Mouse (Mus musculus): Measurements from ENCODE around the gene Mgat5. TPM values are rescaled to one million over a fixed set of nuclear protein-coding genes. Genes with fewer than 3 reads are reported as not detected.

The Mgat5 gene
- polyA plus RNA-seq, 2 experiments = 6.6 to 8.4 TPM

DNA sequence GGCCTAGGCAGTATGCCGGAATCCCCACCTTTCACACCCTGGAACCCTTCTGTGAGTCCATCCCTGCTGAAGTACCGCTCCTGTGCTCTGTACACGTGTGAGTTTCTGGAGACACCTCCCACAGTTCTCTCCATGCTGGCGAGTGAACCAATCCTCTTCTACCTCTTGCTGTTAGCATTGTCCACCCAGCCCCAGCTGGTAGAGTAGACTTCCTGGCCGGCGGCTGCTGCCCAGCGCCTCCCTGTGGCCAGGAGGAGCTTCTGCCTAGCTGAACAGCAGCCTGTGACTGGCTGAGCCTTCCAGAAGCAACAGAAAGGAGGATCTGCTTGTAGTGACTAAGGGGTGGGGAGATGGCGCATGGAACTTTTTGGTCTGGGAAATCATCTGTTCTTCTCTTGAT, 279.4 kb downstream of the Mgat5 start:
- DNase-seq (ENCODE audit: low spot score) (no peak), ATAC-seq (ENCODE audit: low FRiP score, low read depth) (no peak)
- H3K9me3 ChIP-seq (ENCODE audit: control insufficient read depth, low read length) = no peaks in the 10 kb centered on the region
- no peaks in the 10 kb centered on the region for H3K4me1 ChIP-seq (ENCODE audit: control insufficient read depth, insufficient read depth, low read length)
- TF ChIP-seq POLR2A (IDR thresholded peaks at IDR 0.05; ENCODE audit: borderline replicate concordance, extremely low read depth, insufficient read depth, insufficient read length) = no peak
- WGBS = 90% methylated on average over 8 of the region's 8 CpGs
- H3K4me3 ChIP-seq (replicated peaks; ENCODE audit: low read length) = no peak overlapping the region
- no peak overlapping the region for H3K27ac ChIP-seq (replicated peaks; ENCODE audit: low read depth, low read length)
- no peak overlapping the region for H3K9ac ChIP-seq (ENCODE audit: low read depth, low read length, severe bottlenecking)
- H3K27me3 ChIP-seq (ENCODE audit: control insufficient read depth, insufficient read depth, low read length) = no peaks in the 10 kb centered on the region
- peaks cover 16% of the 10 kb centered on the region; the same call in 1 of the 2 replicates for H3K36me3 ChIP-seq (ENCODE audit: control insufficient read depth, insufficient read depth, low read length)
- H3K4me2 ChIP-seq (replicated peaks; ENCODE audit: low read depth, low read length, severe bottlenecking) = no peak overlapping the region

DNA sequence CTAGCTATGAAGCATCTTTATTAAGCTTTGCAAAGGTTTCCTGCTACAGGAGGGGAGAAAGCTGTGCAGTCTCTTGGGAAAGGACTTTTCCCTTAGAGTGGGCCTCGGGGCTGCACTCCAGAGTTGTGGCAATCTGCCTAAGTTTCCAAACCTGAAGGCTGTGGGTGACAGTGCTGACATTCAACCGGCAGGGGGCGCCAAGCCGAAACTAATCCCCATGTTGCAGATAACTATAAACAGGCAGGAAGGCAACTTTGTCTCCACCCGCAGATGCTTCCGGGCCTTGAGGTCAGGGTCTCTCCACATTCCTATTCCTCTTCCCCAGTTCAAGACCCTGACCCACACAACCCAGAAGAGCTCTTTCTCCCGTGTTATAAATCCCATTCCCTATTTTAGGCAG, 280.0 kb downstream of the Mgat5 start:
- Histone ChIP-seq H3K36me3 (ENCODE audit: control insufficient read depth, insufficient read depth, low read length) (peaks cover 16% of the 10 kb centered on the region; the same call in 1 of the 2 replicates), H3K27ac (replicated peaks; ENCODE audit: low read depth, low read length) (no peak overlapping the region), H3K9ac (ENCODE audit: low read depth, low read length, severe bottlenecking) (no peak overlapping the region), H3K4me2 (replicated peaks; ENCODE audit: low read depth, low read length, severe bottlenecking) (no peak overlapping the region), H3K4me3 (replicated peaks; ENCODE audit: low read length) (no peak overlapping the region), H3K9me3 (ENCODE audit: control insufficient read depth, low read length) (no peaks in the 10 kb centered on the region), H3K4me1 (ENCODE audit: control insufficient read depth, insufficient read depth, low read length) (no peaks in the 10 kb centered on the region), H3K27me3 (ENCODE audit: control insufficient read depth, insufficient read depth, low read length) (no peaks in the 10 kb centered on the region)
- DNase-seq (ENCODE audit: low spot score) (peak; percentile 21), ATAC-seq (ENCODE audit: low FRiP score, low read depth) (no peak)
- TF ChIP-seq POLR2A (IDR thresholded peaks at IDR 0.05; ENCODE audit: borderline replicate concordance, extremely low read depth, insufficient read depth, insufficient read length) = no peak
- 55% methylated on average over 7 of the region's 7 CpGs for WGBS

DNA sequence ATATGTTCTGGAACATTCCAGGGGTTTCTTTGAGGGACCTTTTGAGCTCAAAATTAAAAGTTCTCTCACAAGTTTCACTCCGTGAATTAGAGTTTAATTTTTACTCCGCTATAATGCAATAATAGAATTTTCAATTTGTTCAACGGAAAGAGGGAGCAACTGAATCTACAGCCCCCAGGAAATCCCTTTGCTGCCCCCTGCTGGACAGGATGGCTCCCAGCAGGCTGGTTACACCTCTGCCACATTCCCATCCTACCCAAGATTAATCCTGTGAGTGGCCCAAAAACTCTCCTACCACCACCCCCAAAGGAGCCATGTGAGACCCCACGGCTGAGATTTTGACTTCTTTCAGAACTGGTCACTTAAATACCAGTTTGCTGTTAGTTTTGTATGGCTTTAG, 282.3 kb downstream of the Mgat5 start:
- Histone ChIP-seq H3K9me3 (ENCODE audit: control insufficient read depth, low read length) (no peaks in the 10 kb centered on the region), H3K4me2 (replicated peaks; ENCODE audit: low read depth, low read length, severe bottlenecking) (no peak overlapping the region), H3K4me1 (ENCODE audit: control insufficient read depth, insufficient read depth, low read length) (no peaks in the 10 kb centered on the region), H3K27ac (replicated peaks; ENCODE audit: low read depth, low read length) (no peak overlapping the region), H3K27me3 (ENCODE audit: control insufficient read depth, insufficient read depth, low read length) (no peaks in the 10 kb centered on the region), H3K4me3 (replicated peaks; ENCODE audit: low read length) (no peak overlapping the region), H3K36me3 (ENCODE audit: control insufficient read depth, insufficient read depth, low read length) (peaks cover 9% of the 10 kb centered on the region; the same call in 1 of the 2 replicates), H3K9ac (ENCODE audit: low read depth, low read length, severe bottlenecking) (no peak overlapping the region)
- no peak for ATAC-seq (ENCODE audit: low FRiP score, low read depth)
- no peak for DNase-seq (ENCODE audit: low spot score)
- 78% methylated on average over 4 of the region's 4 CpGs for whole genome bisulfite sequencing
- no peak for TF ChIP-seq POLR2A (IDR thresholded peaks at IDR 0.05; ENCODE audit: borderline replicate concordance, extremely low read depth, insufficient read depth, insufficient read length)

DNA sequence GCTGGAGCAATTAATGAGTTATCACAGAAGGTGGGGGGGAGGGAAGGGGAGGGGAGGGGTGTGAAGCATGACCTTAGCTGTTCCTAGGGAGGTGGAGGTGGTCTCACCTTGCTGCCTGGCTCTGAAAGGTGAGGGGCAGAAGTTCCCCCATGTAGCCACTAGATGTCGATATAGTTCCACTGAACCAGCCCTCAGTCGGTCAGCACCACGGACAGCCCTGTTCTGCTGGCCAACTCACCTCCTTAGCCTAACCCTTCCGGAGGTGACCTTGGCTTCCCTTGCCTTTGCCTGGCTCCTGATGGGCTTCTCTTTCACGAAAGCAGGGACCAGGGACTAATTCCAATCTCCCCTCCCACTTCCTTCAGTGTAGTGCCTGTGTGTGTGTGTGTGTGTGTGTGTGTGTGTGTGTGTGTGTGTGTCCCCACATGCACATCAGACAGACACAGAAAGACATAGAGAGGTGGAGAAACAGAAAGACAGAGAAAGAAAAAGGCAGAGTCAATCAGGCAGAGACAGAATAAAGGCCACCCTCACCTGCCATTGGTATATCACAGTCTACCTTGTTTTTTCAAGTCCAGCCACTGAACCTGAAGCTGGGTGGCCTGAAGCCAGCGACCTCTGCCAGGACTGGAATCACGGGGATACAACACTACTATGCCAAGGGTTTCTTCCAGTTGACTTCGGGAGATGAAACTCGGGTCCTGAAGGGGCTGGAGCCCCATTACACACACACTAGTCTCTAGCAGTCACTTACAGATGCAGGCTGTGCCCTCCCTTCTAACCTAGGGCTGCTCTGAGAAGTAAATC, 292.1 kb downstream of the Mgat5 start:
- Histone ChIP-seq H3K27ac (replicated peaks; ENCODE audit: low read depth, low read length) (no peak overlapping the region), H3K27me3 (ENCODE audit: control insufficient read depth, insufficient read depth, low read length) (no peaks in the 10 kb centered on the region), H3K4me3 (replicated peaks; ENCODE audit: low read length) (no peak overlapping the region), H3K4me2 (replicated peaks; ENCODE audit: low read depth, low read length, severe bottlenecking) (no peak overlapping the region), H3K9me3 (ENCODE audit: control insufficient read depth, low read length) (no peaks in the 10 kb centered on the region), H3K4me1 (ENCODE audit: control insufficient read depth, insufficient read depth, low read length) (no peaks in the 10 kb centered on the region), H3K9ac (ENCODE audit: low read depth, low read length, severe bottlenecking) (no peak overlapping the region), H3K36me3 (ENCODE audit: control insufficient read depth, insufficient read depth, low read length) (no peaks in the 10 kb centered on the region)
- TF ChIP-seq POLR2A (IDR thresholded peaks at IDR 0.05; ENCODE audit: borderline replicate concordance, extremely low read depth, insufficient read depth, insufficient read length) = no peak
- ATAC-seq (ENCODE audit: low FRiP score, low read depth) (peak; percentile 71; the same call in 1 of the 2 replicates), DNase-seq (ENCODE audit: low spot score) (peak; percentile 41)
- 29% methylated on average over 9 of the region's 9 CpGs for WGBS

DNA sequence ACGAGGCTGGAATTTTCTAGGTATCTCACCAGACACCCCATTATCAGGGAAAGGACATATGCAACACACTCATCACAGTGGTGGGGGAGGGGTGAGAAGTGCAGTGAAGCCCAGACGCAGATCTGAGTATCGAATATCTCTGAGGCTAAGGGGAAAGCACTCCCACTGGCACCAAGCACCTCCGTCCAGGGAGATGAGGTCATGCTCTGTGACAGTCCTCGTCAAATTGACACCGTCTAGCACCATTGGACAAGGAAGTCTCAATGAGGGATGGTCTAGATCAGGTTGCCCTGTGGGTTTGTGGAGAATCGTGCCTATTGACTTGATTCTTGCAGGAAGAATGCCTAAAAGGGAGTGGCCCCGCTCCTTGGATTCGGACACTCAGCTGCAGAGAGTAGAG, 293.9 kb downstream of the Mgat5 start:
- Histone ChIP-seq H3K27me3 (ENCODE audit: control insufficient read depth, insufficient read depth, low read length) (no peaks in the 10 kb centered on the region), H3K27ac (replicated peaks; ENCODE audit: low read depth, low read length) (no peak overlapping the region), H3K4me1 (ENCODE audit: control insufficient read depth, insufficient read depth, low read length) (no peaks in the 10 kb centered on the region), H3K9me3 (ENCODE audit: control insufficient read depth, low read length) (no peaks in the 10 kb centered on the region), H3K9ac (ENCODE audit: low read depth, low read length, severe bottlenecking) (no peak overlapping the region), H3K4me2 (replicated peaks; ENCODE audit: low read depth, low read length, severe bottlenecking) (no peak overlapping the region), H3K36me3 (ENCODE audit: control insufficient read depth, insufficient read depth, low read length) (no peaks in the 10 kb centered on the region), H3K4me3 (replicated peaks; ENCODE audit: low read length) (no peak overlapping the region)
- ATAC-seq (ENCODE audit: low FRiP score, low read depth) = no peak
- no peak for TF ChIP-seq POLR2A (IDR thresholded peaks at IDR 0.05; ENCODE audit: borderline replicate concordance, extremely low read depth, insufficient read depth, insufficient read length)
- whole genome bisulfite sequencing = 59% methylated on average over 9 of the region's 9 CpGs
- no peak for DNase-seq (ENCODE audit: low spot score)
